Mouse (Mus musculus) thymus, adult 2 months (tissue): Measurements from ENCODE around the gene Ppm1g. TPM values are rescaled to one million over a fixed set of nuclear protein-coding genes. Genes with fewer than 3 reads are reported as not detected.

Experiments used
- DNase-seq: peaks from one replicate; pipeline ENCODE4 v3.0.0; 2021
- H3K27ac ChIP-seq: fragments of 200-500 bp; 2 replicates; pipeline ENCODE4 v1.5.1; 2012; ENCODE audit warnings: low read length, control low read depth; ENCODE audit not compliant: control insufficient read depth, insufficient read depth
- H3K27me3 ChIP-seq: fragments of 200-500 bp; 2 replicates; pipeline ENCODE4 v1.6.1; 2012; ENCODE audit warnings: mild to moderate bottlenecking, low read length, moderate library complexity, mixed read lengths; ENCODE audit not compliant: control insufficient read depth, insufficient read depth
- H3K36me3 ChIP-seq: fragments of 200-500 bp; 2 replicates; pipeline ENCODE4 v1.6.1; 2012; ENCODE audit warnings: mild to moderate bottlenecking, low read length, moderate library complexity; ENCODE audit not compliant: control insufficient read depth, insufficient read depth
- H3K4me1 ChIP-seq: fragments of 200-500 bp; replicated peaks from 2 replicates; pipeline ENCODE4 v1.6.1; 2012; ENCODE audit warnings: low read length; ENCODE audit not compliant: control insufficient read depth, insufficient read depth
- H3K4me3 ChIP-seq: fragments of 200-500 bp; 2 replicates; pipeline ENCODE4 v1.5.1; 2012; ENCODE audit warnings: mild to moderate bottlenecking, low read length, control low read depth, moderate library complexity; ENCODE audit not compliant: control insufficient read depth, insufficient read depth
- CTCF ChIP-seq: fragments of 200-500 bp; IDR thresholded peaks from 2 replicates; pipeline ENCODE4 v1.5.1; 2012; ENCODE audit warnings: mild to moderate bottlenecking, control low read depth, low read length, moderate library complexity, borderline replicate concordance; ENCODE audit not compliant: control insufficient read depth, poor library complexity, insufficient read depth; ENCODE audit errors: extremely low read depth
- POLR2A ChIP-seq: fragments of 200-500 bp; IDR thresholded peaks from 2 replicates; pipeline ENCODE4 v1.6.1; 2012; ENCODE audit warnings: mild to moderate bottlenecking, low read length, control low read depth, moderate library complexity; ENCODE audit not compliant: control insufficient read depth, poor library complexity, insufficient read depth; ENCODE audit errors: extremely low read depth
- WGBS: fragments of 180-500 bp; shearing (Covaris S2); methylation state at CpG from one replicate; pipeline ENCODE4 v1.1.7; 2018; 5-methylcytosine and 5-hydroxymethylcytosine counted together
- polyA plus RNA-seq: library from polyadenylated mRNA; depleted of rRNA; stranded (reverse); fragments of >200 nt; gene quantifications from 2 replicates; pipeline ENCODE4 v1.2.3, GENCODE M21; 2012

Ppm1g gene
- polyA plus RNA-seq, 1 experiment: 122 TPM

GRCm38 (mm10) chr5:31198616-31199320 lies 21.7 kb downstream of the Ppm1g start:
- Histone ChIP-seq H3K4me3 (no peak overlapping the region), H3K27ac (no peak overlapping the region), H3K36me3 (peaks cover 61% of the 10 kb centered on the region), H3K27me3 (no peaks in the 10 kb centered on the region), H3K4me1 (peaks cover 13% of the 10 kb centered on the region)
- TF ChIP-seq POLR2A (no peak), CTCF (no peak)
- no peak for DNase-seq
- WGBS: 94% methylated on average over 5 of the region's 5 CpGs

DNA sequence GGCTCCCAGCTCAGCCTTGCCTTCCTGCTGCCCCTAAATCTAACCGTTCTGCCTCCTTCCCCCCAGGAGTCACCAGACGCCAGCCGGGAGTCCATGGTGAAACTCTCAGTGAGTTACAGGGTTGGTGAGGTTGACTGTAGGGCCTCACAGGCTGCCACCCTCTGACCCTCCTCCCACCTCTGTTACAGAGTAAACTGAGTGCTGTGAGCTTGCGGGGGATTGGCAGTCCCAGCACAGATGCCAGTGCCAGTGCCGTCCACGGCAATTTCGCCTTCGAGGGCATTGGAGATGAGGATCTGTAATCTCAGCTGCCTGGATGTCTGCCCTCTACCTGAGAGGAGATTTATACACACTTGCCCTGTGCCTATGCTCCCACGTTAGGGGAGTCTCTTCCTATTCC lies 22.3 kb downstream of the Ppm1g start:
- H3K36me3 ChIP-seq: peaks cover 58% of the 10 kb centered on the region
- no peak for DNase-seq
- H3K27ac ChIP-seq: no peak overlapping the region
- H3K27me3 ChIP-seq: no peaks in the 10 kb centered on the region
- no peak for TF ChIP-seq POLR2A
- no peak for TF ChIP-seq CTCF
- 96% methylated on average over 9 of the region's 9 CpGs for WGBS
- peaks cover 13% of the 10 kb centered on the region for H3K4me1 ChIP-seq
- no peak overlapping the region for H3K4me3 ChIP-seq

- H3K4me1 ChIP-seq: peaks cover 8% of the 10 kb centered on the region
- no peaks in the 10 kb centered on the region for H3K27me3 ChIP-seq
- peaks cover 55% of the 10 kb centered on the region for H3K36me3 ChIP-seq
- TF ChIP-seq CTCF (no peak), POLR2A (no peak)
- no peak for DNase-seq
- H3K4me3 ChIP-seq: no peak overlapping the region
- 97% methylated on average over 12 of the region's 12 CpGs for WGBS
- H3K27ac ChIP-seq: no peak overlapping the region
Measured at GRCm38 (mm10) chr5:31197072-31197471, 23.4 kb downstream of the Ppm1g start.

- WGBS: 96% methylated on average over 10 of the region's 10 CpGs
- Histone ChIP-seq H3K4me3 (no peak overlapping the region), H3K27me3 (no peaks in the 10 kb centered on the region), H3K4me1 (peaks cover 8% of the 10 kb centered on the region), H3K27ac (no peak overlapping the region), H3K36me3 (peaks cover 55% of the 10 kb centered on the region)
- DNase-seq: no peak
- TF ChIP-seq CTCF (no peak), POLR2A (no peak)
Measured at GRCm38 (mm10) chr5:31196207-31196606, 24.3 kb downstream of the Ppm1g start.

DNA sequence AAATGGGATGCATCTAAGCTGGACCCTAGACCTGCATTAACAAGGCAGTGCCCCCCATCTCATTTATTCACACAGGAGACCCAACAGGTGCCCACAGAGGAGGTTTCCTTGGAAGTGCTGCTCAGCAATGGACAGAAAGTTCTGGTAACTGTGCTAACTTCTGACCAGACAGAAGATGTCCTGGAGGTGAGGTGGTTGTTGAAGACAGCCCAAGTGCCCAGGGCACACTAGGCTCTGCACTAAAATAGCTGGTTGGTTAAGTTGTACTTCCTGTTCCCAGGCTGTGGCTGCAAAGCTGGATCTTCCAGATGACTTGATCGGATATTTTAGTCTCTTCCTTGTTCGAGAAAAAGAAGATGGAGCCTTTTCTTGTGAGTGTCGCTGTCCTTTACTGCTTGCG lies 24.8 kb downstream of the Ppm1g start:
- peaks cover 7% of the 10 kb centered on the region for H3K4me1 ChIP-seq
- H3K36me3 ChIP-seq: peaks cover 55% of the 10 kb centered on the region
- no peak for DNase-seq
- 94% methylated on average over 4 of the region's 4 CpGs for WGBS
- H3K27me3 ChIP-seq: no peaks in the 10 kb centered on the region
- TF ChIP-seq CTCF (no peak), POLR2A (no peak)
- H3K27ac ChIP-seq: no peak overlapping the region
- no peak overlapping the region for H3K4me3 ChIP-seq

DNA sequence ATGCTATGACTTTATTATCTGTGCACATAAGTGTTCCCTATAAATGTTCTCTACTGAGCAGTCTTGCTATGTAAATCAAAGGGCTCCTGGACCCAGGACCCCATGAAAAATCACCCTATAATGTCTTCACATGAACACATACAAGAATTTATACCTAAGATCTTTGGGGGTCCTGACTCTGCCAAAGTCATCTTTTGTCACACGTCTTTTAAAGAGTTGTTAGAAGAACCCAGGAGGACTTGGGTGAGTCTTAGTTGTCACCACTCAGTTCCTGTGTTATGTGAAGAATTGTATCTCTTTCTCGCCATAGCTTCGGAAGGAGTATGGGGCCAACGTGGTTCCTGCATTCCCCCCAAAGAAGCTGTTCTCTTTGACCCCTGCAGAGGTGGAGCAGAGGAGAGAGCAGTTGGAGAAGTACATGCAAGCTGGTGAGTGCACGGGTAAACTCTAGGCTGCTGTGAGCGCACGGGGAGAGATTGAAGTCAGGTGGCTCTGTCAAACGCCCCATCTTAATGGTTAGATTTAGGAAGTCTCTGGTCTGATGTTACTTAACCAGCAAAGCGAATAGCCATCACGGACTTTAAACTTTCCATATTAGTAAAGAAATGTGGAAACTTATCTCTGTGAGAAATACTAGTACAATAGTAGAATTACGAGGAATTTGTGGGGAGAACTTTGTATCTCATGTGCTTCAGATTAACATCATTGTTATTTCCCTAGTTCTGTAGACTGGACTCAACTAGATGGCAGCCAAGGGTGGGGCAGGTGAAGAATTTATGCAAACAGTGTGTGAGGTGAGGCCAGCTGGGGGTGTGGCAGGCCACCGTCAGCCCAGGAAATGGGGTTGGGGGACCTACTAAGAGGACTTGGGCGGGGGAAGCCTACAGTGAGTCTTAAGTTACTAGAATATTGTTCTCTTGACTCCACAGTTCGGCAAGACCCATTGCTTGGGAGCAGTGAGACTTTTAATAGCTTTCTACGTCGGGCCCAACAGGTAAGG lies 25.7 kb downstream of the Ppm1g start:
- DNase-seq: no peak
- WGBS: 96% methylated on average over 16 of the region's 16 CpGs
- peaks cover 55% of the 10 kb centered on the region for H3K36me3 ChIP-seq
- no peaks in the 10 kb centered on the region for H3K27me3 ChIP-seq
- no peak overlapping the region for H3K27ac ChIP-seq
- H3K4me1 ChIP-seq: peaks cover 4% of the 10 kb centered on the region
- no peak overlapping the region for H3K4me3 ChIP-seq
- TF ChIP-seq POLR2A (no peak), CTCF (no peak)
